Mouse (Mus musculus) forebrain, embryonic 16.5 days (tissue): Measurements from ENCODE around the gene Trappc10. TPM values are rescaled to one million over a fixed set of nuclear protein-coding genes. Genes with fewer than 3 reads are reported as not detected.

Experiments used
- ATAC-seq: fragments of 200-750 bp; cut with Nextera tagmentation; 2 replicates; pipeline ENCODE4 v1.8.0; 2017; ENCODE audit warnings: mild to moderate bottlenecking, moderate library complexity
- H3K27ac ChIP-seq: fragments of 300-500 bp; sonication (generic); 2 replicates; pipeline ENCODE4 v1.5.1; 2014; ENCODE audit warnings: low read length, control low read depth
- H3K27me3 ChIP-seq: fragments of 300-500 bp; sonication (generic); replicated peaks from 2 replicates; pipeline ENCODE4 v1.6.1; 2014; ENCODE audit warnings: low read length; ENCODE audit not compliant: control insufficient read depth, insufficient read depth
- H3K36me3 ChIP-seq: fragments of 300-500 bp; sonication (generic); 2 replicates; pipeline ENCODE4 v1.6.1; 2014; ENCODE audit not compliant: control insufficient read depth, insufficient read depth
- H3K4me1 ChIP-seq: fragments of 300-500 bp; sonication (generic); replicated peaks from 2 replicates; pipeline ENCODE4 v1.6.1; 2014; ENCODE audit warnings: low read length; ENCODE audit not compliant: control insufficient read depth, insufficient read depth
- H3K4me2 ChIP-seq: fragments of 300-500 bp; sonication (generic); 2 replicates; pipeline ENCODE4 v1.6.1; 2014; ENCODE audit warnings: mild to moderate bottlenecking, low read length, control low read depth
- H3K4me3 ChIP-seq: fragments of 300-500 bp; sonication (generic); replicated peaks from 2 replicates; pipeline ENCODE4 v1.5.1; 2014; ENCODE audit warnings: mild to moderate bottlenecking, low read length, control low read depth
- H3K9ac ChIP-seq: fragments of 300-500 bp; sonication (generic); replicated peaks from 2 replicates; pipeline ENCODE4 v1.6.1; 2014; ENCODE audit warnings: low read depth, low read length, control low read depth
- H3K9me3 ChIP-seq: fragments of 300-500 bp; sonication (generic); 2 replicates; pipeline ENCODE4 v1.6.1; 2016; ENCODE audit warnings: low read length; ENCODE audit not compliant: control insufficient read depth
- WGBS: fragments of 180-500 bp; shearing (Covaris S2); extraction: QIAGEN DNeasy Blood & Tissue Kit; methylation state at CpG from one replicate; pipeline ENCODE4 v1.1.7; 2014; 5-methylcytosine and 5-hydroxymethylcytosine counted together
- polyA plus RNA-seq: library from polyadenylated mRNA; unstranded; fragments of >200 nt; fragmentation: Nextera tagmentation; extraction: Ambion mirVana; gene quantifications from 2 replicates; pipeline ENCODE4 v1.2.1, GENCODE M21; 2015

Trappc10 gene
- polyA plus RNA-seq, 1 experiment from 2014 or later, result 22.8 TPM

- Histone ChIP-seq H3K4me1 (peaks cover 6% of the 10 kb centered on the region; the same call in 1 of the 2 replicates), H3K9ac (no peak overlapping the region), H3K9me3 (no peaks in the 10 kb centered on the region), H3K4me2 (no peak overlapping the region), H3K27me3 (no peaks in the 10 kb centered on the region), H3K4me3 (no peak overlapping the region), H3K27ac (no peak overlapping the region), H3K36me3 (peaks cover 7% of the 10 kb centered on the region)
- no peak for ATAC-seq
- WGBS, result 88% methylated on average over 8 of the region's 8 CpGs
Measured at GRCm38 (mm10) chr10:78227875-78228559, 16.4 kb downstream of the Trappc10 start.

- WGBS, result 90% methylated on average over 6 of the region's 6 CpGs
Measured at GRCm38 (mm10) chr10:78224136-78224535, 20.3 kb downstream of the Trappc10 start.

GRCm38 (mm10) chr10:78222908-78223307 lies 21.5 kb downstream of the Trappc10 start:
- Histone ChIP-seq H3K9ac (no peak overlapping the region), H3K27ac (no peak overlapping the region), H3K36me3 (peaks cover 8% of the 10 kb centered on the region), H3K9me3 (no peaks in the 10 kb centered on the region), H3K4me1 (no peaks in the 10 kb centered on the region), H3K4me3 (no peak overlapping the region), H3K4me2 (no peak overlapping the region), H3K27me3 (no peaks in the 10 kb centered on the region)
- 87% methylated on average over 4 of the region's 4 CpGs for WGBS
- ATAC-seq, result no peak

More at GRCm38 (mm10) chr10:78224136-78224535, 20.3 kb downstream of the Trappc10 start:
- no peaks in the 10 kb centered on the region for H3K4me1 ChIP-seq
- ATAC-seq, result no peak
- no peak overlapping the region for H3K9ac ChIP-seq
- no peak overlapping the region for H3K27ac ChIP-seq
- no peaks in the 10 kb centered on the region for H3K9me3 ChIP-seq
- H3K4me2 ChIP-seq, result no peak overlapping the region
- H3K36me3 ChIP-seq, result peaks cover 6% of the 10 kb centered on the region
- H3K27me3 ChIP-seq, result no peaks in the 10 kb centered on the region
- H3K4me3 ChIP-seq, result no peak overlapping the region

GRCm38 (mm10) chr10:78221315-78221714 lies 23.1 kb downstream of the Trappc10 start:
- H3K9ac ChIP-seq, result no peak overlapping the region
- no peak overlapping the region for H3K27ac ChIP-seq
- no peaks in the 10 kb centered on the region for H3K27me3 ChIP-seq
- H3K36me3 ChIP-seq, result peaks cover 15% of the 10 kb centered on the region
- H3K4me2 ChIP-seq, result no peak overlapping the region
- no peak for ATAC-seq
- H3K9me3 ChIP-seq, result no peaks in the 10 kb centered on the region
- 98% methylated on average over 7 of the region's 7 CpGs for WGBS
- no peak overlapping the region for H3K4me3 ChIP-seq
- no peaks in the 10 kb centered on the region for H3K4me1 ChIP-seq

GRCm38 (mm10) chr10:78219528-78219927 lies 24.9 kb downstream of the Trappc10 start:
- WGBS, result 96% methylated on average over 1 of the region's 1 CpGs
- no peak overlapping the region for H3K27ac ChIP-seq
- H3K9ac ChIP-seq, result no peak overlapping the region
- no peak overlapping the region for H3K4me3 ChIP-seq
- peaks cover 25% of the 10 kb centered on the region for H3K36me3 ChIP-seq
- no peaks in the 10 kb centered on the region for H3K9me3 ChIP-seq
- no peaks in the 10 kb centered on the region for H3K4me1 ChIP-seq
- no peak for ATAC-seq
- H3K27me3 ChIP-seq, result no peaks in the 10 kb centered on the region
- H3K4me2 ChIP-seq, result no peak overlapping the region

GRCm38 (mm10) chr10:78218576-78218975 lies 25.9 kb downstream of the Trappc10 start:
- Histone ChIP-seq H3K9me3 (no peaks in the 10 kb centered on the region), H3K4me2 (no peak overlapping the region), H3K27ac (no peak overlapping the region), H3K36me3 (peaks cover 33% of the 10 kb centered on the region), H3K27me3 (no peaks in the 10 kb centered on the region), H3K4me1 (no peaks in the 10 kb centered on the region), H3K9ac (no peak overlapping the region), H3K4me3 (no peak overlapping the region)
- WGBS, result 90% methylated on average over 6 of the region's 6 CpGs
- ATAC-seq, result no peak

- H3K4me3 ChIP-seq, result no peak overlapping the region
- H3K4me2 ChIP-seq, result no peak overlapping the region
- no peak overlapping the region for H3K9ac ChIP-seq
- no peaks in the 10 kb centered on the region for H3K4me1 ChIP-seq
- no peak overlapping the region for H3K27ac ChIP-seq
- ATAC-seq, result no peak
- H3K36me3 ChIP-seq, result peaks cover 37% of the 10 kb centered on the region
- no peaks in the 10 kb centered on the region for H3K9me3 ChIP-seq
- 88% methylated on average over 6 of the region's 6 CpGs for WGBS
- no peaks in the 10 kb centered on the region for H3K27me3 ChIP-seq
Measured at GRCm38 (mm10) chr10:78216376-78217083, 27.9 kb downstream of the Trappc10 start.

GRCm38 (mm10) chr10:78214371-78214770 lies 30.1 kb downstream of the Trappc10 start:
- Histone ChIP-seq H3K9ac (no peak overlapping the region), H3K4me3 (no peak overlapping the region), H3K36me3 (peaks cover 36% of the 10 kb centered on the region), H3K27ac (no peak overlapping the region), H3K4me2 (no peak overlapping the region), H3K4me1 (no peaks in the 10 kb centered on the region), H3K27me3 (no peaks in the 10 kb centered on the region), H3K9me3 (no peaks in the 10 kb centered on the region)
- WGBS, result 95% methylated on average over 9 of the region's 9 CpGs
- no peak for ATAC-seq

- H3K27me3 ChIP-seq, result no peaks in the 10 kb centered on the region
- H3K9me3 ChIP-seq, result no peaks in the 10 kb centered on the region
- H3K9ac ChIP-seq, result no peak overlapping the region
- no peak overlapping the region for H3K4me2 ChIP-seq
- WGBS, result 62% methylated on average over 6 of the region's 6 CpGs
- no peak for ATAC-seq
- H3K36me3 ChIP-seq, result peaks cover 31% of the 10 kb centered on the region
- H3K27ac ChIP-seq, result no peak overlapping the region
- no peaks in the 10 kb centered on the region for H3K4me1 ChIP-seq
- no peak overlapping the region for H3K4me3 ChIP-seq
Measured at GRCm38 (mm10) chr10:78211311-78211710, 33.1 kb downstream of the Trappc10 start.
